Mouse (Mus musculus) forebrain, embryonic 10.5 days (tissue): ENCODE measurements around the gene Gm49388. TPM values are rescaled to one million over a fixed set of nuclear protein-coding genes. Genes with fewer than 3 reads are reported as not detected.
A peak's percentile ranks its signal among the peaks of the same experiment; 100 is the strongest.

Source experiments
- DNase-seq: peaks from one replicate; pipeline ENCODE4 v3.0.0-alpha.2; 2017; ENCODE audit warnings: low spot score; ENCODE audit errors: extremely low spot score
- H3K27ac ChIP-seq: fragments of 300-500 bp; sonication (generic); 2 replicates; pipeline ENCODE4 v1.5.1; 2016; ENCODE audit warnings: mild to moderate bottlenecking
- H3K27me3 ChIP-seq: fragments of 300-500 bp; sonication (generic); 2 replicates; pipeline ENCODE4 v1.6.1; 2016; ENCODE audit warnings: mild to moderate bottlenecking; ENCODE audit not compliant: poor library complexity, severe bottlenecking
- H3K36me3 ChIP-seq: fragments of 300-500 bp; sonication (generic); replicated peaks from 2 replicates; pipeline ENCODE4 v1.6.1; 2016; ENCODE audit warnings: mild to moderate bottlenecking, moderate library complexity
- H3K4me1 ChIP-seq: fragments of 300-500 bp; sonication (generic); 2 replicates; pipeline ENCODE4 v1.6.1; 2016
- H3K4me3 ChIP-seq: fragments of 300-500 bp; sonication (generic); 2 replicates; pipeline ENCODE4 v1.5.1; 2016; ENCODE audit warnings: mild to moderate bottlenecking, moderate library complexity
- H3K9me3 ChIP-seq: fragments of 300-500 bp; sonication (generic); 2 replicates; pipeline ENCODE4 v1.6.1; 2016; ENCODE audit warnings: mild to moderate bottlenecking, moderate library complexity
- WGBS: fragments of 180-500 bp; shearing (Covaris S2); methylation state at CpG from one replicate; pipeline ENCODE4 v1.1.7; 2016; 5-methylcytosine and 5-hydroxymethylcytosine counted together
- polyA plus RNA-seq: library from polyadenylated mRNA; unstranded; fragments of >200 nt; fragmentation: Nextera tagmentation; extraction: Ambion mirVana; gene quantifications from 2 replicates; pipeline ENCODE4 v1.2.1, GENCODE M21; 2016

The Gm49388 gene
- polyA plus RNA-seq, 1 experiment from 2014 or later, result not detected

DNA sequence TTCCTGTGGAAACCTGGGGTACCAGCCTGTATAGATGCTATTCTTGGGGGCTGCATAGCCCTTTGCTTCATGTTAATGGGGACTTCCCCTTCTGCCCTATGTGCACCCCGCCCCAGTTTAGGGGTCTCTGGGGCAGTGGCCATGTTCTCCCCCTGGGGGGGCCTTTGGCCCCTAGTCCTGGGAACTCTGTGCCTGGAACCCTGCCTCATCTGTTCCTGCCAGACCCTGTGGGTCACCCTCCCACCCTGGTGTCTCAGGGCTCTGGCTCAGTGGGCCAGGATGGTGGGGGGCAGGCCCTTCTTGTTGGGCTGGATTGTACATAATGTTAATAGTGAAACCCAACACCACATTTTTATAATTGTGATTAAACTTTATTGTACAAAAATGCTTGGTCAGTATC is 14.3 kb downstream of the Gm49388 start:
- no peaks in the 10 kb centered on the region for H3K9me3 ChIP-seq
- H3K4me3 ChIP-seq, result no peak overlapping the region
- no peak for DNase-seq
- WGBS, result 95% methylated on average over 1 of the region's 1 CpGs
- no peak overlapping the region for H3K27ac ChIP-seq
- peaks cover 11% of the 10 kb centered on the region for H3K4me1 ChIP-seq
- H3K27me3 ChIP-seq, result no peaks in the 10 kb centered on the region
- peaks cover 89% of the 10 kb centered on the region for H3K36me3 ChIP-seq

DNA sequence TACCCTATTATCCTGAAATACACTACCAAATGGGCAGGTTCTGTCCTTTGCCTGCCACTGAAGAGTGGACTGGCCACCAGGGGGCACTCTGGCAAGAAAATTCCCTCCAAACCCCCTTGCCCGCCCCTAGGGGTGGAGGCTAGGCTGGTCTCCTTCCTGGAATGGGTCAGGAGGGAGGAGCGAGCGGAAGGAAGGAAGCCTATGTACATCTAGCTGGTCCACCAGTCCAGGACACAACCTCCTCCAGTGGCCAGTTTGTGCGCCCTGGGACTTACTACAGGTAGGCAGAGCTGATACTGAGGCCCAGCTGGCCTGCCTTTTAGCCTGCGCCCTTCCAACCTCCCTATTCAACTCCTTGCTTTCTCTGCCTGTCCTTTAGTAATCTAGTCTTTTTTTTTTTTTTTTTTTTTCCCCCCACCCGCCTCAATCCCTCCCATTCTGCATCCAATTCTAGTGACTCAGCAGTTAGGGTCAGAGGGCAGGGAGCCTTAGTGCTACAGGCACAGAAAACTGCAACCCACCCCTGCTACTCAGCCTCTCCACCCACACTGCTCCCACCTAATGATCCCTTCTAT is 15.1 kb downstream of the Gm49388 start, which contains the start of gene Hsd3b7:
Hsd3b7 (plus strand) TSS at position 170 of the 575 bp plus-strand sequence.
- Histone ChIP-seq H3K27me3 (no peaks in the 10 kb centered on the region), H3K9me3 (no peaks in the 10 kb centered on the region), H3K4me3 (peak within 1 kb of the TSS; percentile 25), H3K27ac (peak within 1 kb of the TSS; percentile 62; the same call in 1 of the 2 replicates), H3K36me3 (peaks cover 83% of the 10 kb centered on the region), H3K4me1 (peaks cover 11% of the 10 kb centered on the region)
- 32% methylated on average over 6 of the region's 6 CpGs for WGBS
- peak; percentile 86 for DNase-seq

DNA sequence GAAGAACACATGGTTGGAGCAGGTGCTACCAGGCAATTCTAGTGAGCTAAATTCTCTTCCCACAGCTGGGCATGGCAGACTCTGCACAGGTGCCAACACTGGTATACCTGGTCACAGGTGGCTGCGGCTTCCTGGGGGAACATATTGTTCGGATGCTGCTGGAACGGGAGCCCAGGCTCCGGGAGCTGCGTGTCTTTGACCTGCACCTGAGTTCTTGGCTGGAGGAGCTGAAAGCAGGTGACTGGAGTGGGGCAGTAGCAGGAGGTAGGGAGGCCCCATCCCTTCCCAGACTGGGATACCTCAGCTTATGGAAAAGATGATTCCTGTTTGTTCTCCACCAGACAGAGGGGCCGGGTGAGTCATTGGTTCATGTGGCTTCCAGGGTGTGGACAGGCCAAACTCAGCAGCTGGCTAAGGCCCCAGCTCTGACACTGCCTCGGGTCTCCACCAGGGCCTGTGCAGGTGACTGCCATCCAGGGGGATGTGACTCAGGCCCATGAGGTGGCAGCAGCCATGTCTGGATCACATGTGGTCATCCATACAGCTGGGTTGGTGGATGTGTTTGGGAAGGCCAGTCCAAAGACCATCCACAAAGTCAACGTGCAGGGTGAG is 15.7 kb downstream of the Gm49388 start:
- H3K36me3 ChIP-seq, result peaks cover 79% of the 10 kb centered on the region
- 0 out of 2 replicates have a peak overlapping the region, but pooled peaks have one; percentile 62 for H3K27ac ChIP-seq
- 91% methylated on average over 8 of the region's 8 CpGs for WGBS

DNA sequence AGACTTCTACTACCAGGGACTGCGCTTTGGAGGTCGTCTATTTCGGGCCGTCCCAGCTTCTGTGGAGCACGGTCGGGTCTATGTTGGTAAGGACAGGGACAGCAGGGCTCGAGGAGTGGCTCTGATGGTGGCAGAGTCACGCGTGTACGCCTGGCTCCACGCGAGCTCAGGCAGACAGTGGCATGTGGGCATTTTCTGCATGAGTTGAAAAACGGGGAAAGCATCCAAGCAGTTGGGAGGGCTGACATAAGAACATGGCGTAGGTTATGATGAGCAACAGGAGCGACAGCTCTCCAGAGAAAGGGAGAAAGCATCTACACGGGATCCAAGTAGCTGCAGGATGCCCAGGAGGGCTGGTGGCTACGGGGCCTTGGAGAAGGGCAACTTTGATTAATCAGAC is 16.9 kb downstream of the Gm49388 start:
- H3K36me3 ChIP-seq, result peaks cover 67% of the 10 kb centered on the region

More for the DNA sequence above, 15.7 kb downstream of the Gm49388 start:
- H3K9me3 ChIP-seq, result no peaks in the 10 kb centered on the region
- DNase-seq, result no peak
- H3K4me1 ChIP-seq, result peaks cover 11% of the 10 kb centered on the region
- H3K27me3 ChIP-seq, result no peaks in the 10 kb centered on the region
- H3K4me3 ChIP-seq, result peak overlapping the region; percentile 25; the same call in 1 of the 2 replicates

DNA sequence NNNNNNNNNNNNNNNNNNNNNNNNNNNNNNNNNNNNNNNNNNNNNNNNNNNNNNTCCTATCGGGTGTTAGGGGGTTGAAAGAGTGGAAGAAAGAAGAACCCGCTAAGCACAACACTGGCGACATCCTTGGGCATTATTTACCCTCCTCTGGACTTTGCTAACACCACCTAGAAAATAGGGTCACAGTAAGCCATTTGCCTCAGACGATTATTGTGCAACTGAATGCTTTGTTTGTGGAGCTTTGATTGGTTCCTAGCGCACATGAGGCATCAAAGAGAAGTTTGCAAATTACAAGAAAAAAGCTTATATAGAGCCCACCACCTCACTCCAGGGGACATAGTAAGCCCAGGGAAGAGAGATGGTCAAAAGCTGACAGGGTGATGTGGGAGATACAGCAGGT is 23.4 kb downstream of the Gm49388 start:
- 72% methylated on average over 5 of the region's 5 CpGs for WGBS
- H3K27ac ChIP-seq, result no peak overlapping the region
- DNase-seq, result no peak

More for the DNA sequence above, 16.9 kb downstream of the Gm49388 start:
- no peaks in the 10 kb centered on the region for H3K9me3 ChIP-seq
- H3K4me3 ChIP-seq, result no peak overlapping the region
- peaks cover 11% of the 10 kb centered on the region for H3K4me1 ChIP-seq
- DNase-seq, result no peak
- no peak overlapping the region for H3K27ac ChIP-seq
- WGBS, result 93% methylated on average over 17 of the region's 17 CpGs
- H3K27me3 ChIP-seq, result no peaks in the 10 kb centered on the region

DNA sequence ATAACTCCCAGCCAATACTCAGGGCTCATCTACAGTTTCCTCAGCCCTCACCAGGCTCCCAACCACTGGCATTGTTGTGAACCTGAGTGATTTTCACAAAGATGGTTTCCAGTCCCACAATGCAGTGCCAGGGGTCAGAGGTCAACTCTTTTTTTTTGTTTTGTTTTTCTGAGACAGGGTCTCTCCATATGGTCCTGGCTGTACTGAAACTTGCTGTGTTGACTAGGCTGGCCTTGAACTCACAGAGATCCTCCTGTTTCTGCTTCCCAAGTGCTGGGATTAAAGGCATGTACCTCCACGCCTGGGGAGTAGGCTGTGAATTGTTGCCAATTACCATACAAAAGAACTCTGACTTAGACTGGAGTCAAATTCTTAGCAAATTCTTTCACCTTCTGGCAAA is 24.4 kb downstream of the Gm49388 start:
- 94% methylated on average over 1 of the region's 1 CpGs for WGBS
- H3K36me3 ChIP-seq, result peaks cover 52% of the 10 kb centered on the region
- no peak for DNase-seq
- no peak overlapping the region for H3K27ac ChIP-seq
- H3K4me3 ChIP-seq, result no peak overlapping the region
- H3K4me1 ChIP-seq, result no peaks in the 10 kb centered on the region
- no peaks in the 10 kb centered on the region for H3K27me3 ChIP-seq
- H3K9me3 ChIP-seq, result no peaks in the 10 kb centered on the region

More for the DNA sequence above, 23.4 kb downstream of the Gm49388 start:
- H3K4me1 ChIP-seq, result no peaks in the 10 kb centered on the region
- H3K36me3 ChIP-seq, result peaks cover 47% of the 10 kb centered on the region
- no peaks in the 10 kb centered on the region for H3K9me3 ChIP-seq
- no peaks in the 10 kb centered on the region for H3K27me3 ChIP-seq
- no peak overlapping the region for H3K4me3 ChIP-seq

DNA sequence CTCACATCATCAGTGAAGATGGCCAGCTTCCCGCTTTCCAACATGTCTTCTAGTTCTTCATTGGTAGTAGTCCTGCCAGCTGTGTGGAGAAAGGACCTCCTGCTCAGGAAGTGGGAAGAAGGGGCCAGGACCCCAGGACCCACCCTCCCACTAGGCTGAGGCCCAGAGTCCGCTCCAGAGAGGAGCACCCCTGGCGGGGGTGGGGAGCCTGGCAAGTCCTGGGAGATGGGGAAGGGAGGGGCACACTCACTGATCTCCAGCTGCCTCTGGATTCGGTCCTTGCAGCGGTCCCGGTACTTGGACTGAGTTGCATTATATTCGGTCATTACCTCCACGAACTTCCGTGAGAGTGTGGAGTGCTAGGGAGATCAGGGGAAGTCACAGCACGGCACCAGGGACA is 25.2 kb downstream of the Gm49388 start:
- no peak for DNase-seq
- Histone ChIP-seq H3K4me3 (no peak overlapping the region), H3K27ac (no peak overlapping the region), H3K9me3 (no peaks in the 10 kb centered on the region), H3K27me3 (no peaks in the 10 kb centered on the region), H3K4me1 (no peaks in the 10 kb centered on the region), H3K36me3 (peaks cover 53% of the 10 kb centered on the region)
- WGBS, result 80% methylated on average over 10 of the region's 10 CpGs

DNA sequence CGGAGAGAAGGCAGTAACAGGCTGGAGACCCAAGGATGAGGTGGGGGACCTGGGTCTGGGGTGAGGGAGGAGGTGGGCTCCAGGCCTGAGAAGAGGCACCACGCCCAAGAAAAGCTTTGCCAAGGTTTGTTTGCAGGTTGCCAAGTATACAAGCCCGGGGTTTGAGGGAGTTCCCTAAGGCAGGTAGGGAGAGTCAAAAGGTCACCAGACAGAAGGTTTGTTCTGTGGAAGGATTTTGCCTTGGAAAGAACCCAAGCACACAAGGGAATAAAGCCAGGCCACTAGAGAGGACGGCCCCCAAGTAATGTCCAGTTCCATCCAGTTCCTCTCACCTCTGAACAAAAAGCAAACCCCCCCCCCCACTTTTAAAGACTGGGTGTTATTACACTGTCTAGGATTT is 25.8 kb downstream of the Gm49388 start:
- WGBS, result 84% methylated on average over 4 of the region's 4 CpGs
- DNase-seq, result no peak
- Histone ChIP-seq H3K9me3 (no peaks in the 10 kb centered on the region), H3K27me3 (no peaks in the 10 kb centered on the region), H3K36me3 (peaks cover 56% of the 10 kb centered on the region), H3K4me3 (no peak overlapping the region), H3K4me1 (0 out of 2 replicates have a peak, but pooled peaks cover 5% of the 10 kb centered on the region), H3K27ac (no peak overlapping the region)

DNA sequence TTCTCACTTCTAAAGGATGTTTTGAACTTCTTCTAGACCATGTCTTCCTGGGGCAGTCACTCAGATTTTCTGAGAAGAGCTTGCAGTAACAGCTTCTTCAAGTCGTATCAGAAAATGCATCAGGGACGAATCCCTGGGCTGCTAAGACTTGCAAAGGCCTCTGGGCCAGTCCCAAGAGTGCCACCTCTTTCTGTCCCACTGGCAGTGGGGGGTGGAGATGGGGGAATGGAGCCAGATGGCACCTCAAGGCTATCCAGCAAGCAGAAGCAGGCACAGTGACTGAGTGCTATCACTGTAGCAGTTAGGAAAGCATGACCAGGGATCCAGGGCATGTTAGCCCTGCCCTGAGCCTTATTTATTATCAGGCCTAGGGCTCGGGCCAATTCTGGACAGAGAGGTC is 26.9 kb downstream of the Gm49388 start:
- Histone ChIP-seq H3K27me3 (no peaks in the 10 kb centered on the region), H3K4me3 (no peak overlapping the region), H3K9me3 (no peaks in the 10 kb centered on the region), H3K36me3 (peaks cover 56% of the 10 kb centered on the region), H3K27ac (no peak overlapping the region), H3K4me1 (0 out of 2 replicates have a peak, but pooled peaks cover 7% of the 10 kb centered on the region)
- DNase-seq, result no peak
- WGBS, result 93% methylated on average over 3 of the region's 3 CpGs

DNA sequence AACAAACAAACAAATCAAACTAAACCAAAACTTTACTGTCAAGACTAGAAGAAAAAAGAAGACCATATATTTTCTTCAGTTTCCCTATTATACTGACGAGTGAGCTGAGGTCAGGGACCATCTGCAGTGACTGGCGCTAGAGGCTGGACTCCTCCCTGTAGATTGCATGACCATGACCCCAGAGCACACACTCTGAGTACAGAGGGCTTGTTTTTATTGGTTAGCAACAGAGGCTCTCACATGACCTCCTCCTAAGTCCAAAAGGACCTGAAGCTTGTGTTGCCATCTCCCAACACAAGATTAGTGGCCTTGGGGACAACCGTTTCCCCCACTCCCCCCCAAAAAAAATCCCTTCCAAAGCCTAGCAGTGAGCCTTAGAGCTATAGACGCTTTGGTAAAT is 28.4 kb downstream of the Gm49388 start:
- 0 out of 2 replicates have a peak, but pooled peaks cover 7% of the 10 kb centered on the region for H3K4me1 ChIP-seq
- WGBS, result 95% methylated on average over 4 of the region's 4 CpGs
- H3K36me3 ChIP-seq, result peaks cover 59% of the 10 kb centered on the region
- no peaks in the 10 kb centered on the region for H3K27me3 ChIP-seq
- DNase-seq, result no peak
- no peak overlapping the region for H3K27ac ChIP-seq
- H3K4me3 ChIP-seq, result no peak overlapping the region
- no peaks in the 10 kb centered on the region for H3K9me3 ChIP-seq

DNA sequence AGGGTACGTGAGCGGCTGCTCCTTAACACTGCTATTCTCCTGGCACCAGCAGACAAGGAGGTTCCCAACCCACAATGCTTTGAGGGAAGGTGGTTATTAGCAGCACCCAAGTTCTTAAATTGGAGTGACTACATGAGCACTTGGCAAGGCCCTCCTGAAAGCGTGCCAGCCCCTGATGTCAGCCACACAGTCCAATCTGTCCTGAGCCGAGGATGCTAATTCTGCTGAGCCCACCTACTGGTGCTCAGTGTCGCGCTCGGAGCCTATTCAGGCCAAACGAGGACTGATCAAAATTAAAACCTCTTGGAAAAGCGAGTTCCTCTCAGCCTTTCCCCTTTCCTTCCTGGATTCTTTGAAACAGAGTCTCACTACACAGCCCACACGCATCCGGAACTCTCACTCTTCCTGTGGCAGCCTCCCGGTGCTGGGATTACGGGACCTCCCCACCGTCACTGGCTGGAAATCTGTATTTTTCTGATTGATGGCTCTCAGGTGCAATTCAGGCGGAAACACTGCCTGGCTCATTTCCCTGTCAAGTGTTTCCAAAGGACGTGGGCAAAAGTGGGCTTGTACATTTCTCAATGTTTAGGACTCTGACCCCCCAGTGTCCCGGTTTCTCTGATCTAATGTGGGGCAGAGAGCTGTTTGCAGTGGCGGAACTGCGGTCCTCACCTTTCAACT is 29.0 kb downstream of the Gm49388 start:
- H3K4me1 ChIP-seq, result 0 out of 2 replicates have a peak, but pooled peaks cover 7% of the 10 kb centered on the region
- H3K36me3 ChIP-seq, result peaks cover 59% of the 10 kb centered on the region
- no peaks in the 10 kb centered on the region for H3K9me3 ChIP-seq
- DNase-seq, result no peak
- no peaks in the 10 kb centered on the region for H3K27me3 ChIP-seq
- 92% methylated on average over 19 of the region's 19 CpGs for WGBS
- H3K4me3 ChIP-seq, result no peak overlapping the region
- H3K27ac ChIP-seq, result no peak overlapping the region

DNA sequence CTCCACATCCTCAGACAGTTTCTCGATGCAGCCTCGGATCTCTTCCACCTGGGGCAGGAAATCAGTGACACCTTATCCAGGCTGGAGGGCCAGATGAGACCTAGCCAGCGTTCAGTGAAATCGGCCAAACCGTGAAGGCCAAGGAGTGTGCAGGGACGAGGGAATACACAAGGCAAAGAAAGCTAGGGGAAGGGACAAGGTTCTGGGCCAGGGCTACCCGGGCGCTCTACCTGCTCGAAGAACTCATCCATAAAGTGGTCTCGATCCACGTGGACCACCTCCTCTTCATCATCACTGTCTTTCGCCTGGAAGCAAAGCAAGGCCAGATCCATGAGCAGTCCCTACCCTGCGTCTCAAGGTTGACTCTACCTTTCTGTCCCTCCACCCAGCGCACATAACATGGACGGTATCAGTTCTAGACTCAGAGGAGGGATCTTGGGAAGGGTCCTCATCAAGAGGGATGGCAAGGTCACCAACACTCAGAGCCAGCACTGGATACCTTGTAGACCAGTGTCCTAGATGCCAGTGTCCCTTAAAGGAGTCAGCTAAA is 29.8 kb downstream of the Gm49388 start:
- no peak for DNase-seq
- Histone ChIP-seq H3K27ac (no peak overlapping the region), H3K9me3 (no peaks in the 10 kb centered on the region), H3K27me3 (no peaks in the 10 kb centered on the region), H3K4me1 (0 out of 2 replicates have a peak, but pooled peaks cover 7% of the 10 kb centered on the region), H3K36me3 (peaks cover 52% of the 10 kb centered on the region), H3K4me3 (no peak overlapping the region)
- 96% methylated on average over 15 of the region's 15 CpGs for WGBS
